Mouse (Mus musculus) megakaryocyte-erythroid progenitor cell, adult 5 weeks (primary cell): Measurements from ENCODE around the gene Psmb8. TPM values are rescaled to one million over a fixed set of nuclear protein-coding genes. Genes with fewer than 3 reads are reported as not detected.

Experiments used
- polyA plus RNA-seq: library from polyadenylated mRNA; stranded (reverse); fragments of >175 nt; gene quantifications from 2 replicates; pipeline ENCODE4 v1.2.3, GENCODE M21; 2012

The Psmb8 gene
- 393 and 403 TPM in 2 replicates for polyA plus RNA-seq

DNA sequence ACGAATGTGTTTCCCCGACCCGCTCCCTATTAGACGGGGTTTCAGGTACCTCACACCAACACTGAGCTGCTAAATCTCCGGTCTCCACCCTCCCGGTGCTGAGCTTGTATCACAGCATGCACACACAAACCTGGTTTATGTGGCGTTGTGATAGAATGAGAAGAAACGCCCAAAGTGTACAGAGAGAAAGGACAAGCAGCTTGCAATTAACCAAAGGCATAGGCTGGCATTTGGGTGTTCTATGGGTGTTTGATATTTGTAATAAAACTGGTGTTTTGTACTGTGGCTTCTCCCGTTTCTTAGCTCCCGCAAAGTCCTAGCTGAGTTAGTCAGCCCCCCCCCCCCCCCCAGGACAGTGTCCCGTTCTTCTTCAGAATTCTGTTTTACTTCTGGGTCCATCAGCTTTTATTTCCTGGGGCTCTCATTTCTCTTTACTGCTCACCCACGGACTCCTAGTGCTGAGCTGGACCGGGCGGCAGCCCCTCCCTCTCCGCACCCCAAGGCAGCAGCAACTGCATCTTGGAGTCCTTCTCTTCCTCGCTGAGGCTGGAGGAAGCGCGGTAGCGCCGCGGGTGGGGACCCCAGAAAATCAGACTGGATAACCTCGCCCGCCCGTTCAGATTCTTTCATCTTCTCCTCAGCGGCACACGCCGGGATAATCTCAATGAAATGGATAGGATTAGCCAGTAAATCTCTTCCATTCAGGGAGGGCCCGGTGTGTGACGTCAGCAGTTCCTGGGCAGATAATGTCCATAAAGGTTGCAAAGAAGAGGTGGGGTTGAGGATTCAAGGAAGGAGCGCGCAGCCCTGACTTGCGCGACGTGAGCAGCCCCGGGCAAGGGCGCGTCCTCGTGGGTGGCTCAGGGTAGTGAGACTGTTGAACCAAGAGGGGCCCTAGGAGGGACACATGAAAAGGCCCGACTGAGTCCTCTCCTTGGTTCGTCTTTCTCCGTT is at the start of gene Psmb8:
Gene Psmb8, plus strand, starts transcription at position 781 of the 954 bp plus-strand sequence.

DNA sequence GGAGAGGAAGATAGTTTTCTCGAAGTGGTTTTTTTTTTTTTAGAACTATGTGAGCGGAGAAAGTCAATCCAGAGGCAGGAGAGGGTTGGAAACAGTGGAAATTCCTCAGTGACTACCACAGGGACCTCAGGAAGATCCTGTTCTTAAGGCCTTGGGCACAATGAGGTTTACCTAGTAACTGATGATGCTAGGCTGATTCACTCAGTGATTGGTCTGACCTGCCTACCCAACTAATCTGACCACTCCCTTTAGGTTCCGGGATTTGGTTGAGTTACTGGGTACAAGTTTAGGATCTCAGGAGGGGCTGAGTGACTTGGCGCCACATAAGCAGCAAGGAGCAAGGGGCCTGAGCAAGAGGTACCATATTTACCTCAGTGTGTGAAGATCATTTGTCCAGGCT is 44.6 kb upstream of the Psmb8 start, which contains the start of gene H2-DMb1:
Gene H2-DMb1, plus strand, starts transcription at position 150 of the 400 bp plus-strand sequence.

DNA sequence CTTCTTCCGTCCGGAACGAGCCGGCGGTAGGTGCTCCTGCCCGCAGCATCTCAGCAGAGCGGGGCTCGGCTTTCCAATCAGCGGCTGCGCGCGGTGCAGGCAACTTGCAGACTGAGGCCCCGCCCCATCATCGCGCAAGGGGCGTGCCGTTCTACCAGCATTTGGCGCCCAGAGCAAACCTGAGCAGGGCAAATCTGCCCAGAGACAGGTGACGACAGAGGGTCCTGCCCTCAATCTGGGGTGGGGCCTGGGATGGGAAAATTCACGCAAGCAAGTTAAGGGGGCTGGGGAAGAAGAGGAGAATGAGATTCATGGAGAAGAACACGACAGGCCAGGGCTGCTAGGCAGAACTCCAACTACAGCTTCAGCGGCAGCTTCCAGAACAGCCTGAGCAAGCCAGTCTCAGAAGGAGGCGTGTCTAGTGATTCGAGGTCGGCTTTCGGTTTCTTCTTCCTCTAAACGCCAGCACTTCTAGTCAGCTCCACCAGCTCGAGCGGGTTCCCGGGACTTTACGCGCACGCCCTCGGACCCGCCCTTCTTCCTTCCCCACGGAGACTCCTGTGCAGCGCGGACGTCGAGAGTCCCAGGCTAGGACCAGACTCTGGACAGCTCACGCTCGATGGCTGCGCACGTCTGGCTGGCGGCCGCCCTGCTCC is 10.1 kb upstream of the Psmb8 start, which contains the start of the genes Tap1 and Psmb9:
Gene Tap1, plus strand, starts transcription at position 293 of the 656 bp plus-strand sequence.
Gene Psmb9, minus strand, starts transcription at position 504 of the 656 bp plus-strand sequence.

DNA sequence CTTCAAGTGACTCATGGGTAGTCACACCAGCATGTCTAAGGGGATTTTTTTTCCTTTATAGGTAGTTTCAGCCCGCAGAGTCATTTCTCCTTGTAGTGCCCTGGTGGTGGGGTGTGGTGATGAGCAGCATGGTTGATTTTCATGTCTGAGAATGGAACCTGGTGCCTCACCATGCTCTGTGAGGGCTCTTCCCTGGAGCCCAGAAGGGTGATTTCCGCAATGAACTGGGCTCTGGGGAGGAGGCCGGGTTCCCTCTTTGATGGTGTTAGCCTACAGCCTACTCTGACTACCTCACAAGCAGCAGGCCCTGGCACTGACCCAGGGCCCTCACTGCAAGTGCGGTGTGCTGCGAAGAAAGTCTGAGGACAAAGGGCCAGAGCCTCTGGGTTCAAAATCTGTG is 5.9 kb downstream of the Psmb8 start, which contains the start of gene Tap2:
Gene Tap2, plus strand, starts transcription at position 84 of the 400 bp plus-strand sequence.

DNA sequence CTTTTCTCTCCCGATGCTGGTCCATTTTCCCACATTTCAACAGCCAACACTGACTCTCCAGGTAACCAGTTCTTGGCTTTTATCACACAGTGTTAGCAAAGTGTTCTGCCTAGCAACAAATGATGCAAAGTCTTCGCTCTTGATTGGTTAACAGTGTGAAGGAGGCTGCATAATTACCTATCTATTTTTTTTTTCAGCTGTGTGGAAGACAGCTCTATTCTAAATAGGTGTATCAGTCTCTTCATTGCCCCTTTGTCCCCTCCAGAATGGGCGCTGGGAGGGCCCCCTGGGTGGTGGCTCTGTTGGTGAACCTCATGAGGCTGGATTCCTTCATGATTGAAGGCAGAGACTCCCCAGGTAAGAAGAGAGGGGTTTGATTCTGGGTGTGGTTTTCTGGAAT is 41.2 kb downstream of the Psmb8 start, which contains the start of gene H2-Ob:
Gene H2-Ob, plus strand, starts transcription at position 198 of the 400 bp plus-strand sequence.

Other genes starting within 250 kb of the Psmb8 start
- 12.5 and 21.8 TPM in 2 replicates for gene B3galt4, start 246.2 kb upstream of the Psmb8 start, polyA plus RNA-seq
- gene Vps52, start 241.9 kb upstream of the Psmb8 start, polyA plus RNA-seq, result 45.7 and 47.0 TPM in 2 replicates
- gene Rps18, start 241.7 kb upstream of the Psmb8 start, polyA plus RNA-seq, result 788 and 958 TPM in 2 replicates
- gene H2-K1, start 197.4 kb upstream of the Psmb8 start, polyA plus RNA-seq, result 2,707 and 3,834 TPM in 2 replicates
- gene Ring1, start 173.0 kb upstream of the Psmb8 start, polyA plus RNA-seq, result 50.5 and 69.1 TPM in 2 replicates
- gene H2-Ke6, start 169.7 kb upstream of the Psmb8 start, polyA plus RNA-seq, result 73.4 and 93.4 TPM in 2 replicates
- 124 and 129 TPM in 2 replicates for gene Slc39a7, start 166.0 kb upstream of the Psmb8 start, polyA plus RNA-seq
- gene Rxrb, start 165.9 kb upstream of the Psmb8 start, polyA plus RNA-seq, result 259 and 275 TPM in 2 replicates
- gene Col11a2, start 158.3 kb upstream of the Psmb8 start, polyA plus RNA-seq, result 18.1 and 22.9 TPM in 2 replicates
- 18.9 and 21.5 TPM in 2 replicates for gene H2-Oa, start 105.4 kb upstream of the Psmb8 start, polyA plus RNA-seq
- 87.7 and 91.4 TPM in 2 replicates for gene H2-DMa, start 78.2 kb upstream of the Psmb8 start, polyA plus RNA-seq
- 509 and 540 TPM in 2 replicates for gene Brd2, start 75.1 kb upstream of the Psmb8 start, polyA plus RNA-seq
- gene H2-DMb2, start 54.4 kb upstream of the Psmb8 start, polyA plus RNA-seq, result 3.6 and 4.5 TPM in 2 replicates
- 42.5 and 51.0 TPM in 2 replicates for gene H2-DMb1, start 44.6 kb upstream of the Psmb8 start, polyA plus RNA-seq
- 141 TPM in 2 replicates for gene Tap1, start 10.2 kb upstream of the Psmb8 start, polyA plus RNA-seq
- 78.2 and 85.0 TPM in 2 replicates for gene Psmb9, start 10.0 kb upstream of the Psmb8 start, polyA plus RNA-seq
- 218 and 296 TPM in 2 replicates for gene Tap2, start 5.8 kb downstream of the Psmb8 start, polyA plus RNA-seq
- 10.4 and 14.9 TPM in 2 replicates for gene H2-Ob, start 41.2 kb downstream of the Psmb8 start, polyA plus RNA-seq
- 360 and 375 TPM in 2 replicates for gene H2-Ab1, start 60.0 kb downstream of the Psmb8 start, polyA plus RNA-seq
- gene H2-Aa, start 90.1 kb downstream of the Psmb8 start, polyA plus RNA-seq, result 31.4 and 35.0 TPM in 2 replicates
- gene H2-Eb1, start 108.1 kb downstream of the Psmb8 start, polyA plus RNA-seq, result 53.5 and 61.7 TPM in 2 replicates
- gene H2-Eb2, start 127.9 kb downstream of the Psmb8 start, polyA plus RNA-seq, result 0.03 TPM in 1 of 2 replicates, not detected in the other
- gene Btnl2, start 157.1 kb downstream of the Psmb8 start, polyA plus RNA-seq, result 0.02 TPM in 1 of 2 replicates, not detected in the other
- not detected in 2 replicates for gene Btnl1, start 179.4 kb downstream of the Psmb8 start, polyA plus RNA-seq
- gene BC051142, start 201.1 kb downstream of the Psmb8 start, polyA plus RNA-seq, result 0.09 and 0.53 TPM in 2 replicates